Mouse (Mus musculus) CH12.LX (cell line): ENCODE measurements at regions not wholly inside any gene's neighbourhood (a gene's known extent, or its start where the extent isn't known, plus 50 kb on each side); places are given as distances from the start of the nearest gene placed in this dataset.

Source experiments
- DNase-seq: peaks from one replicate; pipeline ENCODE4 v3.0.0-alpha.2; 2013; ENCODE audit errors: extremely low read depth
- H3K27ac ChIP-seq: 2 replicates; pipeline ENCODE4 v1.5.1; 2012; ENCODE audit warnings: low read depth, mild to moderate bottlenecking, control low read depth, moderate library complexity; ENCODE audit not compliant: insufficient read depth
- H3K27me3 ChIP-seq: replicated peaks from 2 replicates; pipeline ENCODE3; 2012; ENCODE audit warnings: inconsistent platforms
- H3K36me3 ChIP-seq, 2 experiments: replicated peaks in 1 of 2; 2 replicates each; pipeline versions ENCODE3 to v1.6.1; 2012; ENCODE audit warnings: inconsistent platforms in 1 of 2, low read length in 1 of 2, mild to moderate bottlenecking in 1 of 2, mixed read lengths in 1 of 2, moderate library complexity in 1 of 2; ENCODE audit not compliant: control insufficient read depth in 1 of 2, insufficient read depth in 1 of 2
- H3K4me1 ChIP-seq, 2 experiments: 2 replicates each; pipeline ENCODE4 v1.6.1; 2012; ENCODE audit warnings: inconsistent platforms in 1 of 2, moderate library complexity in 1 of 2; ENCODE audit not compliant: insufficient read depth in 2 of 2, control insufficient read depth in 1 of 2
- H3K4me2 ChIP-seq: 2 replicates; pipeline ENCODE4 v1.6.1; 2012; ENCODE audit warnings: low read depth, mild to moderate bottlenecking, control low read depth; ENCODE audit not compliant: poor library complexity, insufficient read depth, severe bottlenecking
- H3K4me3 ChIP-seq, 3 experiments: fragments of 150-350 bp in 1 of 3; sonication (generic) in 1 of 3; replicated peaks in 1 of 3; 2 replicates each; pipeline versions ENCODE3 to v1.5.1; 2011 to 2012; ENCODE audit warnings: low read depth in 2 of 3, low read length in 2 of 3, mild to moderate bottlenecking in 2 of 3, moderate library complexity in 2 of 3, control low read depth in 1 of 3, improper control_type of control experiment in 1 of 3, inconsistent platforms in 1 of 3, mixed read lengths in 1 of 3; ENCODE audit not compliant: poor library complexity in 1 of 3
- H3K79me2 ChIP-seq: replicated peaks from 2 replicates; pipeline ENCODE4 v1.6.1; 2012; ENCODE audit warnings: mild to moderate bottlenecking, moderate library complexity; ENCODE audit not compliant: control insufficient read depth, poor library complexity, insufficient read depth, severe bottlenecking; ENCODE audit errors: extremely low read depth
- H3K9ac ChIP-seq: 2 replicates; pipeline ENCODE4 v1.6.1; 2012; ENCODE audit warnings: low read depth, mild to moderate bottlenecking, control low read depth, moderate library complexity; ENCODE audit not compliant: insufficient read depth
- H3K9me3 ChIP-seq: replicated peaks from 2 replicates; pipeline ENCODE3; 2012; ENCODE audit warnings: low read length, inconsistent platforms, mixed read lengths
- CHD1 ChIP-seq: IDR thresholded peaks from 2 replicates; pipeline ENCODE4 v1.6.1; 2012; ENCODE audit warnings: low read depth, low read length, improper control_type of control experiment, inconsistent platforms
- CHD2 ChIP-seq: IDR thresholded peaks from 2 replicates; pipeline ENCODE4 v1.6.1; 2011; ENCODE audit warnings: low read length, improper control_type of control experiment
- E2F4 ChIP-seq: IDR thresholded peaks from 2 replicates; pipeline ENCODE4 v1.6.1; 2011; ENCODE audit warnings: low read depth, low read length, improper control_type of control experiment; ENCODE audit not compliant: insufficient replicate concordance
- ETS1 ChIP-seq: conservative IDR thresholded peaks from 2 replicates; pipeline ENCODE4 v1.6.1; 2012; ENCODE audit warnings: low read depth, mild to moderate bottlenecking, inconsistent platforms, low read length, improper control_type of control experiment, moderate library complexity
- HCFC1 ChIP-seq: IDR thresholded peaks from 2 replicates; pipeline ENCODE4 v1.6.1; 2012; ENCODE audit warnings: low read depth, mild to moderate bottlenecking, inconsistent platforms, low read length, improper control_type of control experiment
- IRF4 ChIP-seq: IDR thresholded peaks from 2 replicates; pipeline ENCODE4 v1.6.1; 2014; ENCODE audit warnings: low read depth, mild to moderate bottlenecking, inconsistent platforms, low read length, improper control_type of control experiment
- JUN ChIP-seq: IDR thresholded peaks from 2 replicates; pipeline ENCODE4 v1.6.1; 2011; ENCODE audit warnings: low read depth, mild to moderate bottlenecking, low read length, improper control_type of control experiment, moderate library complexity; ENCODE audit not compliant: insufficient read depth
- KAT2A ChIP-seq: IDR thresholded peaks from 2 replicates; pipeline ENCODE4 v1.6.1; 2012; ENCODE audit warnings: low read length, improper control_type of control experiment, inconsistent platforms; ENCODE audit not compliant: insufficient replicate concordance
- MAZ ChIP-seq: IDR thresholded peaks from 2 replicates; pipeline ENCODE4 v1.6.1; 2012; ENCODE audit warnings: low read depth, mild to moderate bottlenecking, inconsistent platforms, low read length, improper control_type of control experiment, moderate library complexity
- MEF2A ChIP-seq: IDR thresholded peaks from 2 replicates; pipeline ENCODE4 v1.6.1; 2014; ENCODE audit warnings: low read depth, mild to moderate bottlenecking, inconsistent platforms, low read length, improper control_type of control experiment, borderline replicate concordance
- MXI1 ChIP-seq: IDR thresholded peaks from 2 replicates; pipeline ENCODE4 v1.6.1; 2011; ENCODE audit warnings: mild to moderate bottlenecking, low read depth, low read length, improper control_type of control experiment
- MYC ChIP-seq: IDR thresholded peaks from 2 replicates; pipeline ENCODE4 v1.6.1; 2011; ENCODE audit warnings: low read depth, mild to moderate bottlenecking, improper control_type of control experiment, low read length
- NELFE ChIP-seq: IDR thresholded peaks from 2 replicates; pipeline ENCODE4 v1.6.1; 2011; ENCODE audit warnings: low read depth, low read length, improper control_type of control experiment
- PAX5 ChIP-seq: IDR thresholded peaks from 2 replicates; pipeline ENCODE4 v1.6.1; 2012; ENCODE audit warnings: low read length, inconsistent platforms, mixed read lengths
- POLR2AphosphoS2 ChIP-seq: IDR thresholded peaks from 2 replicates; pipeline ENCODE4 v1.6.1; 2011; ENCODE audit warnings: low read depth, low read length, improper control_type of control experiment
- RCOR1 ChIP-seq: conservative IDR thresholded peaks from 2 replicates; pipeline ENCODE4 v1.6.1; 2012; ENCODE audit warnings: low read depth, mild to moderate bottlenecking, inconsistent platforms, low read length, improper control_type of control experiment
- SMC3 ChIP-seq: IDR thresholded peaks from 2 replicates; pipeline ENCODE4 v1.6.1; 2011; ENCODE audit warnings: low read depth, low read length, improper control_type of control experiment
- UBTF ChIP-seq: IDR thresholded peaks from 2 replicates; pipeline ENCODE4 v1.6.1; 2012; ENCODE audit warnings: low read depth, mild to moderate bottlenecking, inconsistent platforms, low read length, improper control_type of control experiment, moderate library complexity
- USF1 ChIP-seq: IDR thresholded peaks from 2 replicates; pipeline ENCODE4 v1.6.1; 2014; ENCODE audit warnings: low read depth, mild to moderate bottlenecking, inconsistent platforms, low read length, improper control_type of control experiment
- USF2 ChIP-seq: conservative IDR thresholded peaks from 2 replicates; pipeline ENCODE4 v1.6.1; 2011; ENCODE audit warnings: low read depth, low read length, improper control_type of control experiment
- ZKSCAN1 ChIP-seq: IDR thresholded peaks from 2 replicates; pipeline ENCODE4 v1.6.1; 2012; ENCODE audit warnings: low read depth, inconsistent platforms, low read length, improper control_type of control experiment, borderline replicate concordance
- ZMIZ1 ChIP-seq: IDR thresholded peaks from 2 replicates; pipeline ENCODE4 v1.6.1; 2012; ENCODE audit warnings: low read depth, mild to moderate bottlenecking, inconsistent platforms, low read length, improper control_type of control experiment
- dilution Hi-C: fragments of 300-500 bp; cut with MboI; formaldehyde crosslinking; loops from 2 replicates; pipeline ENCODE4 v1.14.3; 2020; ENCODE audit warnings: low sequenced_read_pairs; ENCODE audit not compliant: extremely low pct_unique_long_range_greater_than_20kb, extremely low pct_ligation_motif_present
- in situ Hi-C: fragments of 300-500 bp; cut with MboI; formaldehyde crosslinking; loops from 3 replicates; pipeline ENCODE4 v1.14.3; 2019; ENCODE audit warnings: low sequenced_read_pairs, low pct_ligation_motif_present, low pct_unique_long_range_greater_than_20kb, mixed read lengths

GRCm38 (mm10) chr11:82618457-82618856 lies 145.7 kb downstream of the Cct6b start:
- Histone ChIP-seq H3K27ac (no peak overlapping the region), H3K4me3 (no peak overlapping the region), H3K79me2 (no peaks in the 10 kb centered on the region), H3K36me3 (no peaks in the 10 kb centered on the region), H3K4me1 (peaks cover 8 to 15% of the 10 kb centered on the region in 2 experiments), H3K9me3 (peaks cover 5% of the 10 kb centered on the region)
- dilution Hi-C loops: no loop called here
- DNase-seq: no peak
- no peak for TF ChIP-seq IRF4
- TF ChIP-seq MEF2A: no peak
- no peak for TF ChIP-seq POLR2AphosphoS2
- no peak for TF ChIP-seq SMC3
- no peak for TF ChIP-seq RCOR1
- no peak for TF ChIP-seq MYC
- no peak for TF ChIP-seq CHD2
- no peak for TF ChIP-seq USF1
- TF ChIP-seq PAX5: no peak
- TF ChIP-seq NELFE: no peak
- no peak for TF ChIP-seq E2F4
- no peak for TF ChIP-seq CHD1
- TF ChIP-seq USF2: no peak
- TF ChIP-seq, all 38 proteins: peak for 0
- in situ Hi-C loops: no loop called here
- Histone ChIP-seq H3K9ac (no peak overlapping the region), H3K4me2 (no peak overlapping the region), H3K27me3 (peaks cover 78% of the 10 kb centered on the region)

- in situ Hi-C loops: no loop called here
Measured at GRCm38 (mm10) chr11:82616856-82617255, 147.3 kb downstream of the Cct6b start.

More at GRCm38 (mm10) chr11:82616856-82617255, 147.3 kb downstream of the Cct6b start:
- H3K9me3 ChIP-seq: peaks cover 5% of the 10 kb centered on the region
- TF ChIP-seq ZKSCAN1 (no peak), MXI1 (no peak), MAZ (no peak), KAT2A (no peak), ZMIZ1 (no peak), UBTF (no peak), ETS1 (no peak), JUN (no peak), HCFC1 (no peak), SMC3 (no peak), E2F4 (no peak)
- H3K4me3 ChIP-seq: no peak overlapping the region
- peaks cover 74% of the 10 kb centered on the region for H3K27me3 ChIP-seq
- no peak overlapping the region for H3K27ac ChIP-seq
- DNase-seq: no peak
- peaks cover 8 to 15% of the 10 kb centered on the region in 2 experiments for H3K4me1 ChIP-seq
- no peaks in the 10 kb centered on the region for H3K36me3 ChIP-seq
- H3K4me2 ChIP-seq: no peak overlapping the region
- dilution Hi-C loops: no loop called here
- H3K9ac ChIP-seq: no peak overlapping the region
- H3K79me2 ChIP-seq: no peaks in the 10 kb centered on the region
